Mouse (Mus musculus) erythroblast, adult 5-6 weeks (primary cell): Measurements from ENCODE around the gene Pla1a. TPM values are rescaled to one million over a fixed set of nuclear protein-coding genes. Genes with fewer than 3 reads are reported as not detected.
"Not testable (repeated sequence)": the region's sequence is repeated elsewhere in the genome, so short reads cannot be mapped to it uniquely, and the experiment has no call there.

Experiments used
- ATAC-seq: replicated peaks from 2 replicates; pipeline ENCODE4 v1.8.0; 2016; ENCODE audit warnings: moderate number of reproducible peaks, mild to moderate bottlenecking, moderate TSS enrichment, inconsistent platforms; ENCODE audit not compliant: poor library complexity, low FRiP score, severe bottlenecking
- total RNA-seq, 2 experiments: library from RNA; stranded (forward) in 1 of 2; stranded (reverse) in 1 of 2; fragments of 150-400 nt in 1 of 2; fragments of 200-764, 138-1000 nt in 1 of 2; gene quantifications; 2 replicates each; pipeline versions ENCODE4 v1.2.3 to v1.2.4; 2015 to 2017; ENCODE audit warnings: low replicate concordance in 2 of 2

Gene Pla1a
- total RNA-seq (2015; ENCODE audit: low replicate concordance) (3.7 TPM in 1 of 2 replicates, not detected in the other), total RNA-seq (2017; ENCODE audit: low replicate concordance) (0.28 TPM in 1 of 2 replicates, not detected in the other)

GRCm38 (mm10) chr16:38432498-38433425, at the start of gene Pla1a:
Gene Pla1a, minus strand, starts transcription at chr16:38433145.
- ATAC-seq = no peak

GRCm38 (mm10) chr16:38481327-38481726, 48.4 kb upstream of the Pla1a start:
- no peak for ATAC-seq

GRCm38 (mm10) chr16:38478296-38478695, 45.4 kb upstream of the Pla1a start:
- no peak for ATAC-seq

GRCm38 (mm10) chr16:38477241-38477608, 44.3 kb upstream of the Pla1a start:
- not testable (repeated sequence) for ATAC-seq

GRCm38 (mm10) chr16:38476312-38477240, 43.6 kb upstream of the Pla1a start:
- ATAC-seq = peak; percentile 74

- no peak for ATAC-seq
Observed at GRCm38 (mm10) chr16:38475681-38476311, 42.9 kb upstream of the Pla1a start.

- no peak for ATAC-seq
Observed at GRCm38 (mm10) chr16:38474677-38475286, 41.8 kb upstream of the Pla1a start.

GRCm38 (mm10) chr16:38473661-38474060, 40.7 kb upstream of the Pla1a start:
- ATAC-seq = no peak

- ATAC-seq = no peak
Observed at GRCm38 (mm10) chr16:38472507-38472873, 39.5 kb upstream of the Pla1a start.

- ATAC-seq = no peak
Observed at GRCm38 (mm10) chr16:38471697-38472506, 39.0 kb upstream of the Pla1a start.

GRCm38 (mm10) chr16:38469437-38469836, 36.5 kb upstream of the Pla1a start:
- ATAC-seq = no peak

GRCm38 (mm10) chr16:38468706-38469018, 35.7 kb upstream of the Pla1a start:
- ATAC-seq = no peak

GRCm38 (mm10) chr16:38467917-38468705, 35.2 kb upstream of the Pla1a start:
- ATAC-seq = no peak

- ATAC-seq = no peak
Observed at GRCm38 (mm10) chr16:38467091-38467916, 34.4 kb upstream of the Pla1a start.

GRCm38 (mm10) chr16:38466089-38466488, 33.1 kb upstream of the Pla1a start:
- no peak for ATAC-seq

GRCm38 (mm10) chr16:38463305-38463704, 30.4 kb upstream of the Pla1a start:
- no peak for ATAC-seq

- ATAC-seq = no peak
Observed at GRCm38 (mm10) chr16:38462161-38462560, 29.2 kb upstream of the Pla1a start.
